Mouse (Mus musculus) olfactory bulb, adult 2 months (tissue): ENCODE measurements around the gene Ccdc62.

ENCODE experiments used
- CTCF ChIP-seq: fragments of 200-500 bp; IDR thresholded peaks from 2 replicates; pipeline ENCODE4 v1.5.1; 2012; ENCODE audit warnings: low read depth, mild to moderate bottlenecking, low read length, moderate library complexity; ENCODE audit not compliant: insufficient read depth
- POLR2A ChIP-seq: fragments of 200-500 bp; IDR thresholded peaks from 2 replicates; pipeline ENCODE4 v1.6.1; 2012; ENCODE audit warnings: mild to moderate bottlenecking, low read depth, low read length, moderate library complexity; ENCODE audit not compliant: insufficient read depth

- TF ChIP-seq CTCF (no peak), POLR2A (no peak)
Measured at GRCm38 (mm10) chr5:123880778-123881177, 49.7 kb upstream of the Ccdc62 start.
